Mouse (Mus musculus): ENCODE results near the gene Mphosph8. TPM values are rescaled to one million over a fixed set of nuclear protein-coding genes. Genes with fewer than 3 reads are reported as not detected.
A peak's percentile ranks its signal among the peaks of the same experiment; 100 is the strongest.

Mphosph8 gene
- polyA plus RNA-seq, 1 experiment = 38.5 TPM

DNA sequence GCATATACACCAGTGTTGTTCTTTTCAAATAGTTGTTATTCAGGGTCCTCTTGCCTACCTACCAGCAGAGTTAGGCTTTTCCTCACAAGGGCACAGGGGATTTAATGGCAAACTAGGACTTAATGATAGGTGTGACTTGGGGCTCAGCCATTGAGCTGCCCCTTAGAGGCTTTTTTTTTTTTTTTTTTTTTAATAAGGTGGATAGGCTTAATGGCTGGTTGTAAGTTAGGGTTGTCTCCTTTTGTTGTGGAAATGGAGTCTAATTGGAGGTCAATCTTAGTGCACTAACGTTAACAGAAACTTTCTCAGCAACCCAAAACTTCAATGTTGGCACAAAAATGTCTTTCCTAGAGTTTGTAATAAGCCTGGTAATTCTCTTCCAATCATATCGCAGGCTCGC is 1.1 kb upstream of the Mphosph8 start:
- 0 out of 2 replicates have a peak, but pooled peaks cover 2% of the 10 kb centered on the region for H3K4me1 ChIP-seq (ENCODE audit: control insufficient read depth, insufficient read depth, low read length)
- DNase-seq = no peak
- no peaks in the 10 kb centered on the region for H3K27me3 ChIP-seq (ENCODE audit: control insufficient read depth, insufficient read depth, low read length)
- TF ChIP-seq POLR2A (IDR thresholded peaks at IDR 0.05; ENCODE audit: borderline replicate concordance, insufficient read depth, low read length) (no peak), CTCF (IDR thresholded peaks at IDR 0.05; ENCODE audit: borderline replicate concordance, insufficient read depth, low read depth, low read length) (no peak)
- H3K27ac ChIP-seq (ENCODE audit: insufficient read depth, low read length) = no peak overlapping the region
- 88% methylated on average over 3 of the region's 3 CpGs for WGBS
- no peak overlapping the region for H3K4me3 ChIP-seq (replicated peaks; ENCODE audit: insufficient read depth, low read depth, low read length)

DNA sequence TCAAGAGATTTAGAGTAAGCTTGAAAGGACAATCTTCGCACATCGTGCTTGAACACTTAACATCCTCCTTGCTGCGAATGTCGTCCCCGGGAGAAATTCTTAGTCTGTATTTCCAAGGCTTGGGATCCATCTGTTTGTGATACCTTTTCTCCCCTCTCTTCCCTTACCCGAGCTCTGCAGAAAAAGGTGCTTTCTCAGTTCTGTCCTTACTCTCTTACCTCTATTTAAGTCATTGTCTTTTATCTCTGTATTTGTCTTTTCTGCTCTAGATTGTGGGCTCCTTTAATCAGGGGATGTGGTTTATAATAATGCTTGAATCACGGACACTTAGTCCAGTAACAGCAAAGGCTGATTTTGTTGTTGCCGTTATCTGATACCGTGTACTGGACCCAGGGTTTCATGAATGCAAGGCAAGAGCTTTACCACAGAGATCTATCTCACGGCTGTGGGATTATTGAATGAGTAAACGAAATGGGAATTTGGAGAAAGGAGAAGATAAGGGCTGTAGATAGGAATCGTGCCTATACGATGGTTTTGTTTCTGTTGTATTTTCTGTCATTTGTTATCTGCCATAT is 1.1 kb downstream of the Mphosph8 start:
- 4% methylated on average over 13 of the region's 13 CpGs for WGBS
- Histone ChIP-seq H3K27ac (ENCODE audit: insufficient read depth, low read length) (no peak overlapping the region), H3K4me3 (replicated peaks; ENCODE audit: insufficient read depth, low read depth, low read length) (peak overlapping the region; percentile 80), H3K27me3 (ENCODE audit: control insufficient read depth, insufficient read depth, low read length) (no peaks in the 10 kb centered on the region), H3K4me1 (ENCODE audit: control insufficient read depth, insufficient read depth, low read length) (0 out of 2 replicates have a peak, but pooled peaks cover 2% of the 10 kb centered on the region)
- TF ChIP-seq POLR2A (IDR thresholded peaks at IDR 0.05; ENCODE audit: borderline replicate concordance, insufficient read depth, low read length) (no peak), CTCF (IDR thresholded peaks at IDR 0.05; ENCODE audit: borderline replicate concordance, insufficient read depth, low read depth, low read length) (no peak)
- no peak for DNase-seq

DNA sequence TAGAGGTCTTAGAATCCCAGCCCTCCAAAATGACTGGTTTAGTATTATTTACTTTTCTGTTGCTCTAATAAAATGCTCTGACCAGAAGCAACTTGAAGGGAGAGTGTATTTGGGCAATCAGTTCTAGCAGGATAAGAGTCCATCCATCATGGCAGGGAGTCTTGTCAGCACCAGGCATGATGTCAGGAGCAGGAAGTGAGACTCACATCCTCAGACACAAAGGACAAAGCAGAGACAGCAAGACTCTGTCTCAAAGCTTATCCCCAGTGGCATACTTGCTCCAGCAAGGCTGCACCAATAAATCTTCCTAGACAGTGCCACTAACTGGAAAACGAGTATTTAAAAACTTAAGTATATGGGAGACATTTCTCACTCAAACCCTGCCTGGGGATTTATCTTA is 17.4 kb downstream of the Mphosph8 start:
- H3K4me3 ChIP-seq (replicated peaks; ENCODE audit: insufficient read depth, low read depth, low read length) = no peak overlapping the region
- WGBS = 76% methylated on average over 1 of the region's 1 CpGs
- no peak for DNase-seq
- H3K27ac ChIP-seq (ENCODE audit: insufficient read depth, low read length) = no peak overlapping the region
- TF ChIP-seq POLR2A (IDR thresholded peaks at IDR 0.05; ENCODE audit: borderline replicate concordance, insufficient read depth, low read length) = no peak
- H3K4me1 ChIP-seq (ENCODE audit: control insufficient read depth, insufficient read depth, low read length) = no peaks in the 10 kb centered on the region
- H3K27me3 ChIP-seq (ENCODE audit: control insufficient read depth, insufficient read depth, low read length) = no peaks in the 10 kb centered on the region

DNA sequence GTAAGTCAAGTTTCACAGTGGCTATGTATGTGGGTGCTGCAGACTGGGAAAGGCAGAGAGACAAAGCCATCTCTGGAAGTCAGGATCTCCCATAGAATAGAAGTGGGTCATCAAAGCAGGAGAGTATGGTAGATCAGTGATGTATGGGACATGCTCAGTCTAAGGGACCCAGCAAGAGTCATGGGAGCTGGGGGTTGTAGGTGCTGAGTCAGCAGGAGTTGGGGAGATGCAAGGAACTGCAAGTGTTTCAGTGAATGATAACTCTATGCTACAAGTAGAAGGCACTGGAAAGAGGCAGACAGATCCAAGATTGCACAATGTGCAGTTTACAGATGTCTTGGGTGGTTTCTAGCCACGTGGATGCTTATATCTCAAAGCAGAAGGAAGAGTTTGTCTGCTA is 21.1 kb downstream of the Mphosph8 start:
- 92% methylated on average over 1 of the region's 1 CpGs for WGBS
- no peak for DNase-seq
- H3K4me1 ChIP-seq (ENCODE audit: control insufficient read depth, insufficient read depth, low read length) = no peaks in the 10 kb centered on the region

DNA sequence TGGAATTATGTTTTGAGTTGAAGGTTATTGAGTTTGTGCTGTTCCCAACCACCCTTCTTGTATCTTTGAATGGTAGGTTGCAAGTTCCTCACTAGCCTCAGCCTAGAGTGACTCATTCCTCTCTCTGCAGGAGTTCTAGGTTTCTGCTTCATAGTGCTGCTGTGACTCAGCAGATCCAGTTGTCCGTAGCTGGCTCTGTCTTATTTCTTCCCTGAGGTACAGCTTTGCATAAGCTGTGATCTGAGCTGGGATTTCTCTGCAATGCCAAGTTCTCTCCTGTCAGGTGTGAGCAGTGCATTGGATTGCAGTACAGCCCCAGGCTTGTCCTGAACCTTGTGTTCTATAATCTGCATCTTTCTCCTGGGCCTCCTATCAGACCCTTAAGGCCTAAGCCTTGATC is 21.7 kb downstream of the Mphosph8 start:
- DNase-seq = peak in 1 of 2 experiments; percentile 33
- H3K4me1 ChIP-seq (ENCODE audit: control insufficient read depth, insufficient read depth, low read length) = no peaks in the 10 kb centered on the region
- 29% methylated on average over 1 of the region's 1 CpGs for WGBS
- no peak overlapping the region for H3K27ac ChIP-seq (ENCODE audit: insufficient read depth, low read length)
- no peak overlapping the region for H3K4me3 ChIP-seq (replicated peaks; ENCODE audit: insufficient read depth, low read depth, low read length)
- TF ChIP-seq CTCF (IDR thresholded peaks at IDR 0.05; ENCODE audit: borderline replicate concordance, insufficient read depth, low read depth, low read length) = no peak
- TF ChIP-seq POLR2A (IDR thresholded peaks at IDR 0.05; ENCODE audit: borderline replicate concordance, insufficient read depth, low read length) = no peak
- H3K27me3 ChIP-seq (ENCODE audit: control insufficient read depth, insufficient read depth, low read length) = no peaks in the 10 kb centered on the region

More for the DNA sequence above, 21.1 kb downstream of the Mphosph8 start:
- Histone ChIP-seq H3K27ac (ENCODE audit: insufficient read depth, low read length) (no peak overlapping the region), H3K27me3 (ENCODE audit: control insufficient read depth, insufficient read depth, low read length) (no peaks in the 10 kb centered on the region), H3K4me3 (replicated peaks; ENCODE audit: insufficient read depth, low read depth, low read length) (no peak overlapping the region)
- TF ChIP-seq CTCF (IDR thresholded peaks at IDR 0.05; ENCODE audit: borderline replicate concordance, insufficient read depth, low read depth, low read length) (no peak), POLR2A (IDR thresholded peaks at IDR 0.05; ENCODE audit: borderline replicate concordance, insufficient read depth, low read length) (no peak)

DNA sequence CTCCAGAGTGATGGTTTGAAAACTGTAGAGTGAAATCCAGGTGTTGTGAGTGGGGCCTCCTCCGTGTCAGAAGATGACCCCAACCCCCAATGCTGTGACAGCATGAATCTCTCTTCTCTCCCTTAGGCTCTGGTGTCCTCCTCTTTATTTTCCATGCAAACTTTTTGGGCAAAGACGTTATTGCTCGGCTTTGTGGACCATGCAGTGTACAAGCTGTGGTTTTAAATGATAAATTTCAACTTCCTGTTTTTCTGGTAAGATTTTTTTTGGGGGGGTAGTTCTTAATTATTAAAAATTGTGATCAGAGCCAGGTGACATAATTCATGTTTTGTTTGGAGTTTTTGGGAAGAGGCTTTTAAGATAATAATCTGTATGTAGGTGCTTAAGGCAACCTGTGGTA is 27.4 kb downstream of the Mphosph8 start:
- no peak for TF ChIP-seq CTCF (IDR thresholded peaks at IDR 0.05; ENCODE audit: borderline replicate concordance, insufficient read depth, low read depth, low read length)
- TF ChIP-seq POLR2A (IDR thresholded peaks at IDR 0.05; ENCODE audit: borderline replicate concordance, insufficient read depth, low read length) = no peak
- H3K27me3 ChIP-seq (ENCODE audit: control insufficient read depth, insufficient read depth, low read length) = no peaks in the 10 kb centered on the region
- no peaks in the 10 kb centered on the region for H3K4me1 ChIP-seq (ENCODE audit: control insufficient read depth, insufficient read depth, low read length)
- H3K27ac ChIP-seq (ENCODE audit: insufficient read depth, low read length) = no peak overlapping the region
- 82% methylated on average over 3 of the region's 3 CpGs for WGBS
- no peak for DNase-seq
- H3K4me3 ChIP-seq (replicated peaks; ENCODE audit: insufficient read depth, low read depth, low read length) = no peak overlapping the region

DNA sequence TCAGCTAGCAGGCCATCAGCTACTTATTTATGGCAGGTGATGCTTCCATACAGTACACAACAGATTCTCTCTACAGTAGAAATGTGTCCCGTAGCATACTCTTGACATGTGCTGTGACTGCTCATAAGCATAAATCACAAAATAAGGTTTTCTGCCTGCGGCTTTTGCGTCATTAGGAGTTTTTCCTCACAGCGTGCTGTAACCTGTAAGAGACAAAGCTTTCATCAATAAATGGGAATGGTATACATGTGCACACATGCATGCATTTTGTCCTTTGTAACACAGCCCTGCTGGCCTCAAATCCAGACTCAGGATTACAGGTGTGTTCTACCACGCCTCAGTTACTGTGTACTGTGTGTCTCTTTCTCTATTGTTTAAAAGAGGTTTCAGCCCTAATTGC is 29.8 kb downstream of the Mphosph8 start:
- DNase-seq = no peak
- TF ChIP-seq CTCF (IDR thresholded peaks at IDR 0.05; ENCODE audit: borderline replicate concordance, insufficient read depth, low read depth, low read length) (no peak), POLR2A (IDR thresholded peaks at IDR 0.05; ENCODE audit: borderline replicate concordance, insufficient read depth, low read length) (no peak)
- Histone ChIP-seq H3K4me1 (ENCODE audit: control insufficient read depth, insufficient read depth, low read length) (no peaks in the 10 kb centered on the region), H3K4me3 (replicated peaks; ENCODE audit: insufficient read depth, low read depth, low read length) (no peak overlapping the region), H3K27me3 (ENCODE audit: control insufficient read depth, insufficient read depth, low read length) (no peaks in the 10 kb centered on the region), H3K27ac (ENCODE audit: insufficient read depth, low read length) (no peak overlapping the region)
- WGBS = 94% methylated on average over 5 of the region's 5 CpGs

DNA sequence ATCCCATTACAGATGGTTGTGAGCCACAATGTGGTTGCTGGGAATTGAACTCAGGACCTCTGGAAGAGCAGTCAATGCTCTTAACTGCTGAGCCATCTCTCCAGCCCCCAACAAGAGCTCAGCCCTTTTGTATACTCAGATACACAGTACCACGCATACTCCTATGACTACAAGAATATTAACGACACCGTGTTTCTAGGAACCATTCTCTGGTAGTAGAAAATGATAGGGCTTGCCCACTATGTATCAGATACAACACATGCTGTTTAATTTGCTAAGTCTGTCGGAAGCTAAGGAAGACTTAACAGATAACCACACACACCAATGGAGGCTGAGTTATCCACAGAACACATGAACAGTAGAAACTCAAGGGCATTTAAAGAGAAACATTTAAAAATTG is 34.6 kb downstream of the Mphosph8 start:
- no peak for DNase-seq
- TF ChIP-seq CTCF (IDR thresholded peaks at IDR 0.05; ENCODE audit: borderline replicate concordance, insufficient read depth, low read depth, low read length) (no peak), POLR2A (IDR thresholded peaks at IDR 0.05; ENCODE audit: borderline replicate concordance, insufficient read depth, low read length) (no peak)
- no peaks in the 10 kb centered on the region for H3K4me1 ChIP-seq (ENCODE audit: control insufficient read depth, insufficient read depth, low read length)
- H3K4me3 ChIP-seq (replicated peaks; ENCODE audit: insufficient read depth, low read depth, low read length) = no peak overlapping the region
- WGBS = 96% methylated on average over 4 of the region's 4 CpGs
- H3K27ac ChIP-seq (ENCODE audit: insufficient read depth, low read length) = no peak overlapping the region
- H3K27me3 ChIP-seq (ENCODE audit: control insufficient read depth, insufficient read depth, low read length) = no peaks in the 10 kb centered on the region
